ENCODE assay signal across 23 mouse cellular contexts in genomic region chr17:52177996-52178395, GRCm38 (mm10).
DNase-seq lines count a peak whose midpoint lies in the region; ATAC-seq lines count a peak whose summit lies in the region.
"Had no signal": no experiment of that assay in that cellular context is flagged by ENCODE, and none has a peak within 500 bp of the region (broad histone marks: within the 10 kb centered on the region; RNA-seq: fewer than 3 reads in every experiment).

No protein-coding gene starts in this region.

- 80% methylated on average over 2 of the region's 2 CpGs for WGBS in heart, embryonic 12.5 days

- no peak overlapping the region for H3K4me3 ChIP-seq in heart, embryonic 12.5 days
- H3K4me3 ChIP-seq: embryonic facial prominence, embryonic 13.5 days; embryonic facial prominence, embryonic 15.5 days; forebrain, embryonic 13.5 days; forebrain, embryonic 15.5 days had no signal

- no peak overlapping the region for H3K4me2 ChIP-seq in heart, embryonic 12.5 days
- H3K4me2 ChIP-seq: embryonic facial prominence, embryonic 13.5 days; embryonic facial prominence, embryonic 15.5 days; forebrain, embryonic 13.5 days; forebrain, embryonic 15.5 days had no signal

- no peak overlapping the region for H3K27ac ChIP-seq in heart, embryonic 12.5 days (ENCODE audit: poor library complexity, severe bottlenecking)
- H3K27ac ChIP-seq: embryonic facial prominence, embryonic 13.5 days; embryonic facial prominence, embryonic 15.5 days; forebrain, embryonic 13.5 days; forebrain, embryonic 15.5 days had no signal

- H3K9ac ChIP-seq in heart, embryonic 12.5 days: no peak overlapping the region
- H3K9ac ChIP-seq: embryonic facial prominence, embryonic 13.5 days; embryonic facial prominence, embryonic 15.5 days; forebrain, embryonic 13.5 days; forebrain, embryonic 15.5 days; forebrain, postnatal 0 days had no signal

- no peaks in the 10 kb centered on the region for H3K27me3 ChIP-seq in heart, embryonic 12.5 days (replicated peaks)
- H3K27me3 ChIP-seq: CH12.LX; embryonic facial prominence, embryonic 13.5 days; embryonic facial prominence, embryonic 15.5 days; forebrain, embryonic 13.5 days; forebrain, embryonic 15.5 days; Patski had no signal

- no peaks in the 10 kb centered on the region for H3K9me3 ChIP-seq in heart, embryonic 12.5 days (replicated peaks)
- H3K9me3 ChIP-seq: embryonic facial prominence, embryonic 13.5 days; embryonic facial prominence, embryonic 15.5 days; forebrain, embryonic 13.5 days; forebrain, embryonic 15.5 days had no signal

- H3K36me3 ChIP-seq in heart, embryonic 12.5 days: no peaks in the 10 kb centered on the region
- H3K36me3 ChIP-seq: embryonic facial prominence, embryonic 13.5 days; embryonic facial prominence, embryonic 15.5 days; forebrain, embryonic 15.5 days; G1E had no signal

- no peaks in the 10 kb centered on the region for H3K4me1 ChIP-seq in heart, embryonic 12.5 days (replicated peaks)
- H3K4me1 ChIP-seq: embryonic facial prominence, embryonic 13.5 days; embryonic facial prominence, embryonic 15.5 days; forebrain, embryonic 13.5 days; forebrain, embryonic 15.5 days had no signal

- no peak for ATAC-seq in heart, embryonic 12.5 days (ENCODE audit: insufficient number of reproducible peaks, low FRiP score)
- ATAC-seq: forebrain, embryonic 13.5 days; forebrain, embryonic 15.5 days; forebrain, postnatal 0 days; Patski had no signal

- peak; percentile 45 for DNase-seq in thymus, postnatal 0 days (ENCODE audit: low spot score)
- no peak for DNase-seq in thymus, postnatal 10 days (ENCODE audit: low spot score in 2 of 2)
- DNase-seq in T-cell, adult 2 months (ENCODE audit: low spot score): peak; percentile 68
- no peak for DNase-seq in layer of hippocampus, postnatal 14 days (ENCODE audit: low spot score in 2 of 2)
- DNase-seq: adrenal gland, adult 2 months; adrenal gland, postnatal 10 days; adrenal gland, postnatal 25 days; cerebellum, adult 11 months; cerebellum, adult 18-20 months; cerebellum, adult 8-10 months; cerebellum, adult 9-11 months; cerebellum, postnatal 14 days; cerebellum, postnatal 36 days; embryo, embryonic 11 days; forebrain, postnatal 0 days had no signal

Comparison
In these comparisons a context has a peak if more than half of its experiments do, and no peak if none do; other contexts are left out.
1. DNase-seq: peak in thymus, postnatal 0 days (single experiment) and T-cell, adult 2 months (single experiment); none in thymus, postnatal 10 days (0 of 2) and layer of hippocampus, postnatal 14 days (0 of 2).